Mouse (Mus musculus): ENCODE data around the gene Ufsp1. TPM values are rescaled to one million over a fixed set of nuclear protein-coding genes. Genes with fewer than 3 reads are reported as not detected.

The Ufsp1 gene
- total and polyA plus RNA-seq, 3 experiments: 6.9 to 16.1 TPM; not detected in 1

GRCm38 (mm10) chr5:137320996-137321395 lies 26.6 kb downstream of the Ufsp1 start:
- Histone ChIP-seq H3K79me2 (ENCODE audit: control insufficient read depth, insufficient read depth, low read length, poor library complexity) (no peaks in the 10 kb centered on the region), H3K9ac (ENCODE audit: control insufficient read depth, low read depth, low read length, poor library complexity, severe bottlenecking) (no peak overlapping the region), H3K27me3 (ENCODE audit: control insufficient read depth in 1 of 2, insufficient read depth in 2 of 2, low read length in 2 of 2) (no peaks in the 10 kb centered on the region), H3K4me3 (ENCODE audit: control insufficient read depth in 1 of 2, insufficient read depth in 1 of 2, low read depth in 2 of 2, low read length in 2 of 2) (no peak overlapping the region), H3K36me3 (ENCODE audit: control insufficient read depth in 1 of 2, insufficient read depth in 2 of 2, low read length in 2 of 2) (peaks cover 0 to 13% of the 10 kb centered on the region in 2 experiments; a peak in 3 of 4 replicates), H3K4me1 (ENCODE audit: control insufficient read depth in 1 of 2, insufficient read depth in 2 of 2, low read length in 2 of 2) (peaks cover 14 to 16% of the 10 kb centered on the region in 2 experiments), H3K9me3 (replicated peaks; ENCODE audit: insufficient read depth, low read length) (no peaks in the 10 kb centered on the region), H3K27ac (ENCODE audit: control insufficient read depth, low read depth, low read length) (no peak overlapping the region)
- no peak for DNase-seq (ENCODE audit: low read depth, low spot score)
- TF ChIP-seq EP300 (IDR thresholded peaks at IDR 0.05; ENCODE audit: low read depth in 1 of 2, low read length in 2 of 2): peak; percentile 34 to 73; a peak in 3 of 4 replicates
- no peak for TF ChIP-seq CHD1 (IDR thresholded peaks at IDR 0.05; ENCODE audit: low read depth, low read length)
- TF ChIP-seq ZKSCAN1 (IDR thresholded peaks at IDR 0.05; ENCODE audit: low read depth, low read length): no peak
- no peak for TF ChIP-seq HCFC1 (IDR thresholded peaks at IDR 0.05; ENCODE audit: low read depth, low read length)
- peak; percentile 68; the same call in 1 of the 2 replicates for TF ChIP-seq TCF12 (IDR thresholded peaks at IDR 0.05; ENCODE audit: low read depth, low read length)
- 0 out of 2 replicates have a peak, but pooled peaks have one; percentile 26 for TF ChIP-seq ETS1 (IDR thresholded peaks at IDR 0.05; ENCODE audit: low read depth, low read length)
- TF ChIP-seq MEF2A (IDR thresholded peaks at IDR 0.05; ENCODE audit: extremely low read depth, insufficient replicate concordance, low read depth, low read length, poor library complexity, severe bottlenecking): no peak
- no peak for TF ChIP-seq CHD2 (IDR thresholded peaks at IDR 0.05; ENCODE audit: low read length)
- no peak for TF ChIP-seq ZC3H11A (IDR thresholded peaks at IDR 0.05; ENCODE audit: low read depth, low read length)
- no peak for TF ChIP-seq GABPA (IDR thresholded peaks at IDR 0.05; ENCODE audit: low read depth, low read length)
- peak; percentile 16; the same call in 1 of the 2 replicates for TF ChIP-seq SIN3A (IDR thresholded peaks at IDR 0.05; ENCODE audit: low read length)
- no peak for TF ChIP-seq POLR2A (IDR thresholded peaks at IDR 0.05; ENCODE audit: control insufficient read depth in 1 of 2, insufficient read depth in 1 of 2, low read depth in 1 of 2, low read length in 2 of 2, poor library complexity in 1 of 2)
- TF ChIP-seq TBP (IDR thresholded peaks at IDR 0.05; ENCODE audit: low read depth, low read length): no peak
- TF ChIP-seq MYB (IDR thresholded peaks at IDR 0.05; ENCODE audit: low read depth, low read length): no peak
- peak; percentile 63 for TF ChIP-seq BHLHE40 (IDR thresholded peaks at IDR 0.05; ENCODE audit: borderline replicate concordance, low read depth, low read length)
- no peak for TF ChIP-seq SMC3 (IDR thresholded peaks at IDR 0.05; ENCODE audit: low read depth, low read length)
- TF ChIP-seq USF1 (IDR thresholded peaks at IDR 0.05; ENCODE audit: low read depth, low read length): no peak
- TF ChIP-seq JUND (IDR thresholded peaks at IDR 0.05; ENCODE audit: low read depth, low read length): no peak
- TF ChIP-seq MAFK (IDR thresholded peaks at IDR 0.05; ENCODE audit: borderline replicate concordance, low read depth, low read length): no peak
- peak; percentile 80; the same call in 1 of the 2 replicates for TF ChIP-seq RCOR1 (IDR thresholded peaks at IDR 0.05; ENCODE audit: low read depth, low read length)
- TF ChIP-seq CTCF (IDR thresholded peaks at IDR 0.05 in 2 of 3, conservative IDR thresholded peaks at IDR 0.05 in 1 of 3; ENCODE audit: control insufficient read depth in 1 of 3, insufficient read depth in 1 of 3, low read depth in 2 of 3, low read length in 3 of 3, poor library complexity in 1 of 3, severe bottlenecking in 1 of 3): no peak
- no peak for TF ChIP-seq NRF1 (IDR thresholded peaks at IDR 0.05; ENCODE audit: insufficient read depth, low read depth, low read length, poor library complexity, severe bottlenecking)
- peak; percentile 52 for TF ChIP-seq TAL1 (IDR thresholded peaks at IDR 0.05; ENCODE audit: low read length)
- TF ChIP-seq GATA1 (IDR thresholded peaks at IDR 0.05; ENCODE audit: low read depth, low read length): peak; percentile 66

Data from MEL (cell line).